Mouse (Mus musculus) central nervous system, embryonic 11.5 days (tissue): ENCODE results near the gene Fktn. TPM values are rescaled to one million over a fixed set of nuclear protein-coding genes. Genes with fewer than 3 reads are reported as not detected.

Experiments used
- polyA plus RNA-seq: library from polyadenylated mRNA; depleted of rRNA; stranded (reverse); fragments of >200 nt; gene quantifications from 2 replicates; pipeline ENCODE4 v1.2.3, GENCODE M21; 2012; rRNA removed

Gene Fktn
- polyA plus RNA-seq = 11.1 and 15.6 TPM in 2 replicates

GRCm38 (mm10) chr4:53713704-53714050, at the start of gene Fktn:
Fktn (plus strand) TSS chr4:53713998.

GRCm38 (mm10) chr4:53825821-53826605, 112.2 kb downstream of the Fktn start, which contains the start of gene Tmem38b:
Tmem38b (plus strand) TSS chr4:53826045.

Other genes starting within 250 kb of the Fktn start
- gene Fsd1l, start 82.5 kb upstream of the Fktn start, polyA plus RNA-seq = 12.1 and 15.2 TPM in 2 replicates
- gene Tal2, start 65.7 kb downstream of the Fktn start, polyA plus RNA-seq = 24.5 and 42.9 TPM in 2 replicates
- 7.0 and 10.3 TPM in 2 replicates for gene Tmem38b, start 112.0 kb downstream of the Fktn start, polyA plus RNA-seq